Mouse (Mus musculus): ENCODE data around the gene Gm9736. TPM values are rescaled to one million over a fixed set of nuclear protein-coding genes. Genes with fewer than 3 reads are reported as not detected.
"Not testable (repeated sequence)": the region's sequence is repeated elsewhere in the genome, so short reads cannot be mapped to it uniquely, and the experiment has no call there.

The Gm9736 gene
- total RNA-seq, 2 experiments from 2014 or later = not detected

DNA sequence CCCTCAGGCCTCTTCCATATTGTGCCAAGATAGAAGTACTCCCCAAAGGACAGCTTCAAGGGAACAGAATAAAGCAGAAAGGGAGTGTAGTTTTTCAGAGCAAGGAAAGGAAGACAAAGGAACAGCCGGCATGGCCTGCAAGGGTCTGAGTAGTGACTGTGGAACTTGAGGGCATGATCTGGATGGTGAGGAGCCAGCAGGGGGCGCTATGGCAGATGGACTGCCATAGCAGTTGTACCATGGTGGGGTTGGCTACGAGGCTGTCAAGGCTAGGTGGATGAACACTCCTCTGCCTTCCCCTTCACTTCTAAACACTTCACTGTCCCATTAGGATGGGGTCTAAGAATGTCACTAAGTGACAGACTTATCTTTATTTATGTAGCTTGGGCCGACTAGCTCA lies 21.9 kb downstream of the Gm9736 start:
- no peak for DNase-seq (ENCODE audit: low spot score)
- intact Hi-C loops (cut with DNase I) = loop anchor here (5.0 kb wide), 2 partner anchors 88 to 102 kb away; no protein-coding TSS in a partner anchor

DNA sequence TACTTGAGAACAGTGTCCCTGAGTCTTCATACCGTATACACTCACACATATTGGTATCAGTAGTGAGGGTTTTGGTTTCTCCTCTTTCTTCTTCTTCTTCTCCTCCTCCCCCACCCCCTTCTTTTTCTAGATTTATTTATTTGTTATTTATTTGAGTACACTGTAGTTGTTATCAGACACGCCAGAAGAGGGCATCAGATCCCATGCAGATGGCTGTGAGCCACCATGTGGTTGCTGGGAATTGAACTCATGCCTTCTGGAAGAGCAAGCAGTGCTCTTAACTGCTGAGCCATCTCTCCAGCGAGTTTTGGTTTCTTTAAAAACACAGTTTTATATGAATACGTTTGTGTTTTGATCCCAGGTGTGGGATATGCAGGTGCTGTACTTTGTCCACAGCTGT lies 22.9 kb downstream of the Gm9736 start:
- no peak for DNase-seq (ENCODE audit: low spot score)

DNA sequence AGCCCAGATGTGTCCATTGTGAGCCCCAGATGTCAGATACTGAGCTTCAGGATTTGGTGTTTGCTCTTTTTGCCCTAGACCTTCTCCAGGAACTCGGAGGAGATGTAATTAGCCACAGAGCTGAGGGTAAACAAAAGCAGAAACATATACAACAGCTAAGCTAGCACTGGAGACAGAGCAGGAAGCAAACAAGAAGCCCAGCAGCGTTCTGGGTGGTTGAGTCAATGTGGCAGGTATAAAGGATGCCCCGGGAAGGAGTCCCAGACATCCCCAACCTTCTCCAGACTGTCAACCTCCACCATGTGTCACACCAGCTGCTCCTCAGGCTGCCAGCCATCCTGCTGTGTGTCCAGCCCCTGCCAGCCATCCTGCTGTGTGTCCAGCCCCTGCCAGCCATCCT lies 25.0 kb downstream of the Gm9736 start, which contains the start of gene Gm10100:
Gene Gm10100, plus strand, starts transcription at position 301 of the 400 bp plus-strand sequence.
- DNase-seq (ENCODE audit: low spot score) = no peak
- intact Hi-C loops (cut with DNase I) = loop anchor here (2.0 to 5.0 kb wide), 3 partner anchors 91 to 155 kb away; no protein-coding TSS in a partner anchor

More for the DNA sequence above, 22.9 kb downstream of the Gm9736 start:
- intact Hi-C loops (cut with DNase I) = loop anchor here (5.0 kb wide), 2 partner anchors 89 to 101 kb away; no protein-coding TSS in a partner anchor

DNA sequence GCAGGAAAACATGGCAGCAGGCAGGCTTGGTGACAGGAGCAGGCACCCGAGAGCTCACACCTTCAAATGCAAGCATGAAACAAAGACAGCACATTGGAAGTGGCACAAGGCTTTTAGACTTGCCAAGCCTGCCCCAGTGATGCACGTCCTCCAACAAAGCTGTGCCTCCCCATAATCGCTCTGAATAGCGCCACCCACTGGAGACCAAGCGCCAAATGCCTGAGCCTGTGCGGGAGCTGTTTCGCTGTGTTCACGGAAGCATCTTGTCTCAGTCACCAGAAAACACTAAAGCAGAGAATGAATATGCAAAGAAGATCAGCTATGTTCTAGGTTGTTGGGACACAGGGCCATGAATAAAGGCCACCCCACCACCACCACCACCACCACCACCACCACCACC lies 26.3 kb downstream of the Gm9736 start:
- intact Hi-C loops (cut with DNase I) = loop anchor here (5.0 kb wide), 2 partner anchors 92 to 98 kb away; no protein-coding TSS in a partner anchor
- DNase-seq (ENCODE audit: low spot score) = no peak

DNA sequence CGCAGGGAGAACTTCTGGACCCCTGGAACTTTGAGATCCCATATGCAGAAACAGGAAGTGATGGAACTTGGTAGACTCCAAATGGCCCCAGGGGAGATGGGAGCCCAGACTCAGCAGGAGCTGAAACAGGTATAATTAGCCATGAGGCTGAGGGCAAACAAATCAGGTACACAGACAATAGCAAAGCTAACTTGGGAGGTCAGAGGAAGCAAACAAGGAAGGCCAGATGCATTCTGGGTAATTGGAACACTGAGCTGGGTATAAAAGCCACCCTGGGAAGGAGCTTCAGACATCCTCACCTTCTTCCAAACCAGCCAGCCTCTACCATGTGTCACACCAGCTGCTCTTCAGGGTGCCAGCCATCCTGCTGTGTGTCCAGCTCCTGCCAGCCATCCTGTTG lies 30.9 kb downstream of the Gm9736 start, which contains the start of gene Krtap12-1:
Gene Krtap12-1, plus strand, starts transcription at position 301 of the 400 bp plus-strand sequence.
- intact Hi-C loops (cut with DNase I); DNase-seq (ENCODE audit: low spot score): not testable (repeated sequence)

DNA sequence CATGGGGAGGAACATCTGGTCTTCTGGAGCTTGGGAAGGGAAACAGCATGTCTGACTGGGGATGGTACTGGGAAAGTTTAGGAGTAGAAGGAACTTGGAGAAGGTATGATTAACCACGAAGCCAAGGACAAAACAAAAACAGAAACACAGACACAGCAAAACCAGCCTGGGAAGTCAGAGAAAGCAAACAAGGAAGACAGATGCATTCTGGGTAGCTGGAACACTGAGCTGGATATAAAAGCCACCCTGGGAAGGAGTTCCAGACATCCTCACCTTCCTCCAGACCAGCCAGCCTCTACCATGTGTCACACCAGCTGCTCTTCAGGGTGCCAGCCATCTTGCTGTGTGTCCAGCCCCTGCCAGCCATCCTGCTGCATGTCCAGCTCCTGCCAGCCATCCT lies 35.6 kb downstream of the Gm9736 start, which contains the start of gene Gm10142:
Gene Gm10142, plus strand, starts transcription at position 301 of the 400 bp plus-strand sequence.
- DNase-seq (ENCODE audit: low spot score) = no peak
- intact Hi-C loops (cut with DNase I) = no loop called here

DNA sequence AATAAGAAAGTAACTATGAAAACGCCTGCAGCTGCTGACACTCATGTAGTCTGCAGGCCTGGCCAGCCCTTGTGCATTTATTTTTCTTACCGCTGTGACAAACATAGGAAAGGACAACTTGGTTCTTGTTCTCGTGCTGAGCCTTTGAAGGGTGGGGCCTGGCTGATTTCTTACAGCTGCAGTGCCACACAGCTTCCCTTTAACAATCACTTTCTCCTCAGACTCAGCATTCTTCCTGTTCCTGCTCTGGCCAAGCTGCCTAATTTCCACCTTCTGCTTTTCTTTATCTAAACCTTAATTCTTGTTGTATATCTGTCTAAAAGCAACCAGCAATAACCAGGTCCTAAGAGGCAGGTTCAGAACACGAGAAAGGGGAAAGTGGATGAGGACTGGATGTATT lies 37.4 kb downstream of the Gm9736 start:
- DNase-seq (ENCODE audit: low spot score) = no peak
- intact Hi-C loops (cut with DNase I) = no loop called here

DNA sequence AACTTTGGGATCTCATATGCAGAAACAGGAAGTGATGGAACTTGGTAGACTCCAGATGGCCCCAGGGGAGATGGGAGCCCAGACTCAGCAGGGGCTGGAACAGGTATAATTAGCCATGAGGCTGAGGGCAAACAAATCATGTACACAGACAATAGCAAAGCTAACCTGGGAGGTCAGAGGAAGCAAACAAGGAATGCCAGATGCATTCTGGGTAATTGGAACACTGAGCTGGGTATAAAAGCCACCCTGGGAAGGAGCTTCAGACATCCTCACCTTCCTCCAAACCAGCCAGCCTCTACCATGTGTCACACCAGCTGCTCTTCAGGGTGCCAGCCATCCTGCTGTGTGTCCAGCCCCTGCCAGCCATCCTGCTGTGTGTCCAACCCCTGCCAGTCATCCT lies 40.0 kb downstream of the Gm9736 start, which contains the start of gene Gm10024:
Gene Gm10024, plus strand, starts transcription at position 301 of the 400 bp plus-strand sequence.
- DNase-seq (ENCODE audit: low spot score); intact Hi-C loops (cut with DNase I): not testable (repeated sequence)

DNA sequence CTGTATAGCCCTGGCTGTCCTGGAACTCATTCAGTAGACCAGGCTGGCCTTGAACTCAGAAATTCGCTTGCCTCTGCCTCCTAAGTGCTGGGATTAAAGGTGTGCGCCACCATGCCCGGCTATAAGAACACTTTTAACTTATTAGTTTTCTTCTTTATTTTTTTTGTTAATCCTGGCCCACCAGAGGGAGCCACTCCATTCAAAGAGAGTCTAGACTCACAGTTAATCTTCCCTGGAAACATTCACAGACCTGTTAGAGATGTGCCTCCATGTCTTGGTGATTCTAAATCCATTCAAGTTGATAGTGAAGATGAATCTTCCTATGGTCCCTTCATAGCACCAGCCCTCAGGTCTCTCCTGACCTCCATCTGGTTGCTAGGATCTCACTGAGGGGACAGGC lies 41.3 kb downstream of the Gm9736 start:
- no peak for DNase-seq (ENCODE audit: low spot score)
- intact Hi-C loops (cut with DNase I) = loop anchor here (5.0 kb wide), 1 partner anchor 167 kb away; no protein-coding TSS in a partner anchor

DNA sequence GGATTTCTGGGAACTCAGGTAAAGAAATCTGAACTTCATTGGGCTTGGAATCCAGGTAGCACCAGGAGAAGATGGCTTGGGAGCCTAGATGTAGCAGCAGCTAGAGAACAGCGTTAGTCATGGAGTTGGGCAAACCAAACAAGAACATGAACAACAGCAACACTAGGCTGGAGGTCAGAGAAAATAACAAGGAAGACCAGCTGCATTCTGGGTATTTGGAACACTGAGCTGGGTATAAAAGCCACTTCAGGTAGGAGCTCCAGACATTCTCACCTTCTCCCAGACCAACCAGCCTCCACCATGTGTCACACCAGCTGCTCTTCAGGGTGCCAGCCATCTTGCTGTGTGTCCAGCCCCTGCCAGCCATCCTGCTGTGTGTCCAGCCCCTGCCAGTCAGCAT lies 44.8 kb downstream of the Gm9736 start, which contains the start of gene Gm10272:
Gene Gm10272, plus strand, starts transcription at position 301 of the 400 bp plus-strand sequence.
- intact Hi-C loops (cut with DNase I) = loop anchor here (5.0 kb wide), 1 partner anchor 171 kb away; no protein-coding TSS in a partner anchor
- DNase-seq (ENCODE audit: low spot score) = no peak

Other genes with a start within 250 kb of the Gm9736 start
- 1 to 10 TPM; 8.6 to 9.9 TPM for gene Fam207a, start 235.6 kb downstream of the Gm9736 start, total RNA-seq (2021)
- gene Itgb2, start 221.1 kb downstream of the Gm9736 start, total RNA-seq (2021) = 1 to 10 TPM; 6.1 to 6.4 TPM
- gene Pttg1ip, start 169.6 kb downstream of the Gm9736 start, total RNA-seq (2021) = 100 to 1,000 TPM; 124 to 138 TPM
- gene Sumo3, start 145.3 kb downstream of the Gm9736 start, total RNA-seq (2021) = 10 to 100 TPM; 54.8 to 61.2 TPM
- 10 to 100 TPM; 10.3 to 11.7 TPM for gene Gm49325, start 145.2 kb downstream of the Gm9736 start, total RNA-seq (2021)
- 10 to 100 TPM; 66.7 to 68.4 TPM for gene Ube2g2, start 129.1 kb downstream of the Gm9736 start, total RNA-seq (2021)
- gene Tspear, start 64.8 kb downstream of the Gm9736 start, total RNA-seq (2021) = not detected
- not detected for gene Gm19402, start 60.6 kb downstream of the Gm9736 start, total RNA-seq (2021)
- not detected for gene Gm9508, start 54.1 kb downstream of the Gm9736 start, total RNA-seq (2021)
- not detected for gene Gm10272, start 44.7 kb downstream of the Gm9736 start, total RNA-seq (2021)
- gene Gm10024, start 39.9 kb downstream of the Gm9736 start, total RNA-seq (2021) = not detected
- not detected for gene Gm10142, start 35.5 kb downstream of the Gm9736 start, total RNA-seq (2021)
- not detected for gene Krtap12-1, start 30.8 kb downstream of the Gm9736 start, total RNA-seq (2021)
- not detected for gene Gm10100, start 24.9 kb downstream of the Gm9736 start, total RNA-seq (2021)
- gene Gm18596, start 8.7 kb downstream of the Gm9736 start, total RNA-seq (2021) = not detected
- gene Gm3233, start 8.3 kb upstream of the Gm9736 start, total RNA-seq (2021) = not detected
- gene Gm3238, start 20.0 kb upstream of the Gm9736 start, total RNA-seq (2021) = not detected
- not detected for gene Gm7138, start 25.6 kb upstream of the Gm9736 start, total RNA-seq (2021)
- not detected for gene Gm3250, start 31.2 kb upstream of the Gm9736 start, total RNA-seq (2021)
- gene Gm7137, start 36.8 kb upstream of the Gm9736 start, total RNA-seq (2021) = not detected
- not detected for gene Gm9639, start 43.7 kb upstream of the Gm9736 start, total RNA-seq (2021)
- not detected for gene Gm19668, start 47.8 kb upstream of the Gm9736 start, total RNA-seq (2021)
- not detected for gene Gm9507, start 60.5 kb upstream of the Gm9736 start, total RNA-seq (2021)
- gene Gm2696, start 63.3 kb upstream of the Gm9736 start, total RNA-seq (2021) = not detected
- gene Krtap10-4, start 75.7 kb upstream of the Gm9736 start, total RNA-seq (2021) = not detected
- gene Krtap10-10, start 84.6 kb upstream of the Gm9736 start, total RNA-seq (2021) = not detected
- gene Gm36176, start 95.4 kb upstream of the Gm9736 start, total RNA-seq (2021) = not detected
- gene Gm10318, start 101.5 kb upstream of the Gm9736 start, total RNA-seq (2021) = not detected
- not detected for gene Gm3285, start 110.6 kb upstream of the Gm9736 start, total RNA-seq (2021)
- under 1 TPM; 0.65 to 0.73 TPM for gene Lrrc3, start 151.2 kb upstream of the Gm9736 start, total RNA-seq (2021)
- gene Trpm2, start 219.2 kb upstream of the Gm9736 start, total RNA-seq (2021) = under 1 TPM; 0.55 to 0.56 TPM
- gene 1810043G02Rik, start 227.2 kb upstream of the Gm9736 start, total RNA-seq (2021) = 10 to 100 TPM in 1 of 2 experiments, 1 to 10 TPM in 1; 9.7 to 11.1 TPM